Mouse (Mus musculus) ES-CJ7 (cell line): ENCODE results near the gene Med16.

Experiments used
- DNase-seq: peaks from one replicate; pipeline ENCODE4 v3.0.0; 2011; ENCODE audit warnings: low read depth, low spot score

The Med16 gene

GRCm38 (mm10) chr10:79917532-79918100 lies 8.9 kb upstream of the Med16 start:
- DNase-seq = no peak

GRCm38 (mm10) chr10:79916808-79917531 lies 8.2 kb upstream of the Med16 start, which contains the start of gene Kiss1r:
Kiss1r (plus strand) TSS chr10:79916971.
- DNase-seq = peak; percentile 33

- no peak for DNase-seq
These were observed 7.4 kb upstream of the Med16 start for GRCm38 (mm10) chr10:79916081-79916480.

- no peak for DNase-seq
These were observed 6.3 kb upstream of the Med16 start for GRCm38 (mm10) chr10:79914948-79915596.

GRCm38 (mm10) chr10:79914131-79914947 lies 5.6 kb upstream of the Med16 start:
- DNase-seq = no peak

GRCm38 (mm10) chr10:79912412-79912811 lies 3.7 kb upstream of the Med16 start:
- peak; percentile 28 for DNase-seq

- no peak for DNase-seq
These were observed 1.8 kb upstream of the Med16 start, which contains the start of gene Gm26602 for GRCm38 (mm10) chr10:79910556-79910955. Gm26602 (plus strand) TSS chr10:79910856.

- peak; percentile 73 for DNase-seq
These were observed 584 bp upstream of the Med16 start for GRCm38 (mm10) chr10:79909092-79909922.

- DNase-seq = no peak
These were observed 1.3 kb downstream of the Med16 start for GRCm38 (mm10) chr10:79907415-79907814.

- no peak for DNase-seq
These were observed 2.0 kb downstream of the Med16 start for GRCm38 (mm10) chr10:79906712-79907111.

GRCm38 (mm10) chr10:79900951-79901410 lies 7.7 kb downstream of the Med16 start:
- DNase-seq = no peak

- no peak for DNase-seq
These were observed 11.1 kb downstream of the Med16 start for GRCm38 (mm10) chr10:79897316-79898245.

- DNase-seq = no peak
These were observed 11.9 kb downstream of the Med16 start for GRCm38 (mm10) chr10:79896814-79897213.

- DNase-seq = no peak
These were observed 12.4 kb downstream of the Med16 start for GRCm38 (mm10) chr10:79896306-79896705.

- peak; percentile 84 for DNase-seq
These were observed 16.1 kb downstream of the Med16 start for GRCm38 (mm10) chr10:79892451-79893118.

GRCm38 (mm10) chr10:79890670-79891069 lies 18.1 kb downstream of the Med16 start, which contains the start of gene Cfd:
Cfd (plus strand) TSS chr10:79890853.
- DNase-seq = no peak

- no peak for DNase-seq
These were observed 19.3 kb downstream of the Med16 start for GRCm38 (mm10) chr10:79889386-79889785.

- no peak for DNase-seq
These were observed 22.1 kb downstream of the Med16 start for GRCm38 (mm10) chr10:79886611-79887010.

GRCm38 (mm10) chr10:79886054-79886453 lies 22.7 kb downstream of the Med16 start, which contains the start of gene Elane:
Elane (plus strand) TSS chr10:79886247.
- DNase-seq = no peak
